Mouse (Mus musculus) liver (tissue): ENCODE results near the gene Itln1.
"Not testable (repeated sequence)": the region's sequence is repeated elsewhere in the genome, so short reads cannot be mapped to it uniquely, and the experiment has no call there.

ENCODE experiments used
- DNase-seq: peaks from one replicate; pipeline ENCODE4 v3.0.0-alpha.2; 2020; ENCODE audit warnings: mixed read lengths

Gene Itln1

DNA sequence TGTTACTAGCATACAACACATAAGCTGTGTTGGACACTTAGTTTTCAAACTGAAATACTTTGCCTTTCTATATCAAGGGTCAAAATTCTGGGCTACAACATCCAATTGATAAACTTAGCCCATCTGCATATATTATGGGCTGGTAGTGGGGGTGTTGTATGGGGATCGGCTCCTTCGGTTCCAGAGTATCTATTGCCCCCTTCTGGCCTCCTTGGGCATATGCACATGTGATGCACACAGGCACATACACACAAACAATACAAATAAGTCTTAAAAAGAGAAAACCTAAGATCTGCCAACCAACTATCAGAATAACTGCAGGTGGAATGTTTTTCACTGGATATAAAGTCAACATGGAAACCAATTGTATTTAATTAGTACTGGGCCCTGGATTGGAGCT is 21.9 kb downstream of the Itln1 start:
- DNase-seq: no peak

DNA sequence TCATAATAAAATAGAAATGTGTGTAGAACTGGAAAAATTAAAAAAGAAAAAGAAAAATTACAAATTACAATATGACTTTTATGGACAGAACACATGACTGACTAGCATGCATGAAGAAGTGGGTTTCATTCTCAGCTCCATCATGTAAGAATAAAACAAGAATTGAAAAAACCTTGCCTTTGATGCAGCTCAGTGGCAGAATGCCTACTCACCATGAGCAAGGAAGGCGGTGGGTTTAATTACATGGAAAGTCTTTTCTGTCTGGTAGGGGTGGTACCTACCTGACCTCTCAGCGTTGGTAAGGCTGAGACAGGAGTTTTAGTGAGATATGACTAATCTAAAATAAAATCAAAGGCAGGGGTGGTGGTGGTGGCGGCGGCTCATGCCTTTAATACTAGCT is 30.5 kb downstream of the Itln1 start:
- DNase-seq: peak; percentile 29

DNA sequence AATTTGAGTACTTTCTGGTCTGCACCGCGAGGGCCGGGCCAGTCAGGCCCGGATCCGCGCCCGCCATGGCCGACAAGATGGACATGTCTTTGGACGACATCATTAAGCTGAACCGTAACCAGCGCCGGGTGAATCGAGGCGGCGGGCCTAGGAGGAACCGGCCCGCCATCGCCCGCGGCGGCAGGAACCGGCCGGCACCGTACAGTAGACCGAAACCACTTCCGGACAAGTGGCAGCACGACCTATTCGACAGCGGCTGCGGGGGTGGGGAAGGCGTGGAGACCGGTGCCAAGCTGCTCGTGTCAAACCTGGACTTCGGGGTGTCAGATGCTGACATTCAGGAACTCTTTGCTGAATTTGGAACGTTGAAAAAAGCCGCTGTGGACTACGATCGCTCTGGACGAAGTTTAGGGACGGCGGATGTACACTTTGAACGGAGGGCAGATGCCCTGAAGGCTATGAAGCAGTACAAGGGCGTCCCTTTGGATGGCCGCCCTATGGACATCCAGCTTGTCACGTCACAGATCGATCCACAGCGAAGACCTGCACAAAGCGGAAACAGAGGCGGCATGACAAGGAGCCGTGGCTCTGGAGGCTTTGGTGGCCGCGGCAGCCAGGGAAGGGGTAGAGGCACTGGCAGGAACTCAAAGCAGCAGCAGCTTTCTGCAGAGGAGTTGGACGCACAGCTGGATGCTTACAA is 31.4 kb downstream of the Itln1 start:
- peak; percentile 68 for DNase-seq

DNA sequence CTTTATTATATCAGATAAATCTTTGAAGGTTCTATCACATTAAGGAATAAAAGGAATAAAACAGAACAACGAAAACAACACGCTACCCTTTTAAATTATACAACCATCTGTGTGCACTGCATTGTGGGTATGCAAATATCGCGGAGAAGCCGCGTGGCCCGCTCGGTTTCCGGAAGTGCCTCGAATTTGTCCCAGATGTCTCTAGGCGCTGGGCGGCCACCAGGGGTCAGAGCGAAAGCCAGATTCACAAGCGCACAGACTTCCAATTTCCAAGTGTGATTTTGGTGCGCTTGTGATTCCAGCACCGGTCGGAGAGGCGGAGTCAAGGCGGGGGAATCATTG is 31.9 kb downstream of the Itln1 start, which contains the start of gene Alyref2:
TSS of gene Alyref2 (plus strand) at position 229 of the 342 bp plus-strand sequence.
- peak; percentile 92 for DNase-seq

DNA sequence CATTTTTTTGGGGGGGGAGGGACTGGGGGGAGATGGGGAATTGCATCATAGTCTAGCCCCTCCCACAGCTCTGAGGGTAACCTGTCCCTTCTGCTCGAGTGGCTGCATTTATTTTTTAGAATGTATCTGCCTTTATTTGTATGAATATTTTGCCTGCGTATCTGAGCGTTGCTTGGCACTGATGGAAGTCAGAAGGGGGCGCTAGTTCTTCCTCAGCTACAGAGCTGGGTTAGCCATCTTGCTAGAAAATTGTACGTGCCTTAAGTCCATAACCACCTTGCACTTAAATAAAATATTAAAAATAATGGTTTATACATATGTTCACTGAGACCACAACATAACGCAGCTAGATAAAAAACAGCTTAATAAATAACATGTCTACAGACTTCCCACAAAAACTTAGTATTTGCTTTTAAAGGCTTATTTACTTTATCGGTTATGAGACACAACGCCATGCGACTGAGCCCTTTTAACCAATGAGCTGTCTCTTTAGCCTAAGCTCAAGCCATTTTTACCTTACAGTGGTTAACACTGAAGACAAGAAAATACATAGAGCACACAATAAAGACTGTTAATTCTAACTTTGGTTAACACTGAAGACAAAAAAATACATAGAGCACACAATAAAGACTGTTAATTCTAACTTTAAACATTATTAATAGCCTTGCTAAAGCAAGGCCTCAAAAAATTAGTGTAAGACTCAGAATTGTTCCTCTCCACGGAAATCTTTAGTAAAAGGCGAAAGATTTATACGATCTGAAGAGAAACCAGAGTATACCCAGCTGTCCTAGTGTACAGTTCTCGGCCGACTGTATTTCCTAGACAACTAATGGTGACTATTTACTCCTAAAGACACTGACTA is 32.5 kb downstream of the Itln1 start:
- DNase-seq: peak; percentile 70

DNA sequence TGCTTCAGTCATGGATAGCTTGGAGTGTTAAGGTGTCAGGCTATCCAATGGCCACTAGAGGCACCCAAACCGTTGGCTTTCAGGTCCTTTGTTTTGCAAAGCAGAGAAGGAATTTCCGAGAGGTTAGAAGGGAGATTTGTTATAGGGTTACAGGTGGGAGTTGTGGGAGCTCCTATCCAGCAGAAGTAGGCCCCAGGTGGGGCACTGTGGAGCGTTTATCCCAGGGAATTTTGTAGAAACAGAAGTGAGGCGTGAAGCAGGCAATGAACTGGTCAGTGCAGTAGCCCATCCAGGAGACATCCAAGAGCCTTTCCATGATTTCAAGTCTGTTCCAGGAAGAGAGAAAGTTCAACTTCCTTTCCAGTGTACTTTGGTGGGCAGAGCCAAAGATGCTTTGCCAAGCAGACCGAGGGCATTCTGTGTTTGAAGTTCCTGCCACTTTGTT is 33.4 kb downstream of the Itln1 start:
- no peak for DNase-seq

DNA sequence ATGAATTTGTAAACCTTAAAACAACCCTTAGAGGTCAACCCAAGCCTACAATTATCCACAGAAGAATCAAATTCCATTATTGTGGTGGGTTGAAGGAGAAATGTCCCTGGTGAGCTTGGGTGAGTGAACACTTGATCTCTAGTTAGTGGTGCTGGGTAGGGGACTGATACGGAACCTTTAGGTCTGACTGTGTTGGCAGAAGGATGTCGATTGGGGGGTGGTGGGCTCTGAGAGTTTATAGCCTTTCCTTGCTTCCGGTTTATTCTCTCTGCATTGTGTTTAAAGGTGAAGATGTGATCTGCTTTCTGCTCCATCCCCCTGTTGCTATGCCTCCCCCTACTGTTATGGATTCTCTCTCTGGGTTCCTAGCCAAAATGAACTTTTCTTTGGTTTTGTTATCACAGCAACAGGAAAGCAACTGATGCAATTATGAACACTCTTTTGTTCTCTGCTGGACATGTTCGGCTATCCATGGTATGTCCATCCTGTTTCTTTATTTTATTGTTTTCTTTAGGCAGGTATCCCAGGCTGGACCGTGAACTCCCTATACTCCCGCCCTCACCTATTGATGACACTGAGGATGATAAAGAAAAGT is 34.0 kb downstream of the Itln1 start:
- DNase-seq: no peak

DNA sequence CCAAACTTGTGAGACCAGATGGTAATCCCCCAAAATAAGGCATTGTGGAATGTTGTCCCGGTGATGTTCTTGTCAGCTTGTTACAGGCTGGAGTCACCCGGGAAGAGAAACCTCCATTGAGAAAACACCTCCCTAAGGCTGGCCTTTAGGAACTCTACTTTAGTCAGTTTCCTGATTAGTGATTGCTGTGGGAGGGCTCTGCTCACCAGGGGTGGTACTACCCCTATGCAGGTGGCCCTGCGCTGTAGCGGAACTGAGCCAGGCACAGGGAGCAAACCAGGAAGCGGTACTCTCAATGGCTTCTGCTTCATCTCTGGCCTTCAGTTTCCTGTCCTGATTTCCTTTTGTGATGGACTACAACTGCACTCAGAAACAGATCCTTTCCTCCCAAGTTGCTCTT is 35.2 kb downstream of the Itln1 start:
- DNase-seq: no peak

DNA sequence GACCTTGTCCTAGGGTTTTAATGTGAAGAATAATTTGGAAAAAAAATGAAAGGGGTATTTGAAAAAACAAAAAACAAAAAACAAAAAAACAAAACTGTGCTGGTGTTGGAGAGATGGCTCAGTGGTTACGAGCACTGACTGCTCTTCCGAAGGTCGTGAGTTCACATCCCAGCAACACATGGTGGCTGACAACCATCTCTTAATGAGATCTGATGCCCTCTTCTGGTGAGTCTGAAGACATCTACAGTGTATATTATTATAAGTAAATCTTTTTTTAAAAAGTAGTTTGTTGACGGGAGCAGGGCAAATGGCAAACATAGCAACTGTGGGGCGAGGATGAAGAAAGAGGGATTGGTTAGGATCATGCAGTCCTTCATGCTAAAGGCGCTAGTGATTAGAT is 39.7 kb downstream of the Itln1 start:
- no peak for DNase-seq

DNA sequence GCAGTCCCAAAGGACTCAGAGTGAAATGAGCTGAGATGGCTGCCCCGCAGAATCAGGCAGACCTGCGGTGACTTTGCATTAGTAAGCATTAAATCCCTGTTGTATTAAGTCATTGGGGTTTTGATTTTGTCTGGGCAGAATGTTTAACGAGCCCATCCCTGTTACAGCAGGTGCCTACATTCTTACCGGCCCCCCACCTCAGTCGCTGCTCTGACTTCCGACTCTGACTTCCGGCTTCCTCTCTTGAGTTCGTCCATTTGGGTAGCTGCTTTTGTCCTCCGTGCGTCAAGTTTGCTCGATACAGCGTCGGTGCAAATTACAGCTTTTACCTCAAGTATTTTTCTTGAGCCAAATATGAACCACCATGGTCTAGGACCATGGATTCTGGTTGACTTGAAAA is 40.9 kb downstream of the Itln1 start:
- no peak for DNase-seq

DNA sequence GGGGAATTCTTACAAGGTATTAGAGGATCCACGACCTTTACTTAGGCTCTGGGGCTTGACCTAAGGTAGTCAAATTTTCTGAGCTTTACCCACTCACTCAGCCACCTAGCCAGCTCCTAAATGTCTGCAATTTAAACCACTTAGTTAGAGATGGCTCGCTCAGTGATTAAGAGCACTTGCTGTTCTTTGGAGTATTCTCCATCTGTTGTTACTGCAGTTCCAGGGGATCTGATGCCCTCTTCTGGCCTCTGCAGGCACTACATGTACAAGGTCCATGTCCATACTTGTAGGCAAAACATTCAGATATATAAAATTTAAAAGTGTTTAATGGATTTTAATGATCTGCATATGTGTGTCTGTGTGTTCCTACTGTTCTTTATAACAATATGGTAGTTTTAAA is 56.1 kb downstream of the Itln1 start:
- DNase-seq: peak; percentile 62

DNA sequence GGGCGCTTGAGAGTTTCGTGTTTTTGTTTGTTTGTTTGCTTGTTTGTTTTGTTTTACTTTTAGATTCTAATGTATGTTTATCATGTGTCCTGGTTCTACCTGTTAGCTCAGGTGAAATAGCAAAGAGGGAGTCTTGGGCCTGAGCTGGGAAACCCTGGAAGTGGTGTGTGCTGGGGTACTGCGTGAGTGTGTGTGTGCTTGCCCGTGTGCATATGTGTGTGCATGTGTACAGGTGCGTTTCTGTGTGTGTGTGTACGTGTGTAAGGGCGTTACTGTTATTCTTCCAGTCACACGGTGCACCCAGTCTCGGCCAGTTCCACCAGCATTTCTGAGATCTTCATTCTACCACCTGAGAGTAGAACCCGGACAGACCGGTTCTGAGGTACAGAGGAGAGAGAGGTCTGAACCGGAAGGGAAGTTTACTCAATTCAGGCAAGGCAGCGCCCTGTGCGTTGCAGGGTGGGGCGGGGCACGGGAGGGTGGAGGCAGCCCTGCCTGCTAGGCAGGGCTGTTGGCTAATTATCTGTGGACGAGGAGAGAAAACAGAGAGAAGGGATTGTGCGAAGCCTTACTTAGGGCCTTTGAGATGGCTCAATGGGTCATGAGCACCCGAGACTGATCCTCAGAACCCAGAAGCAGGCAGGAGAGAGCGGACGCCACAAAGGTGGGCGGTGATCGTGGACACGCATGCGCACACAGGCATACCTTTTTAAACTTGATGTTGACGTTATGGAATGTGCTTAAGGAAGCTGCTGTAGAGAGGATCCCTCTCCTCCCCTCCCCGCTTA is 57.1 kb downstream of the Itln1 start:
- peak; percentile 60 for DNase-seq

DNA sequence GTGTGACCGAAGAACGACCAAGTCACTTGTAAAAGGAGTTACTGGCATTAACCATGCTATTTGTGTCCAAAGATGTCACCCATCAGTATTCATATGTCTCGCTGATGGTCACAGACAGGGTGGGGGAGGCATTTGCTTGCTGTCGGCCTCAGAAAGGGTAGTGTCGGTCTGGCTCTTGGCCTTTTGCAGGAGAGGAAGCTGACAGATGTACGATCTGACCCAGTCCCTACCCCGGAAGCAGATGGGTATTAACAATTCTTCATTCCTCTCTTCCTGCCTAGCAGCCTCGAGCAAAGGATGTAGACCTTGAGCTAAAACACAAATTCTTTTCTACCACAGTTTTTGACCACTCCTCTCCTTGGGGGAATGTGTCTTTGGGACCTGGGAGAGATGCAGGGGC is 58.0 kb downstream of the Itln1 start:
- DNase-seq: no peak

DNA sequence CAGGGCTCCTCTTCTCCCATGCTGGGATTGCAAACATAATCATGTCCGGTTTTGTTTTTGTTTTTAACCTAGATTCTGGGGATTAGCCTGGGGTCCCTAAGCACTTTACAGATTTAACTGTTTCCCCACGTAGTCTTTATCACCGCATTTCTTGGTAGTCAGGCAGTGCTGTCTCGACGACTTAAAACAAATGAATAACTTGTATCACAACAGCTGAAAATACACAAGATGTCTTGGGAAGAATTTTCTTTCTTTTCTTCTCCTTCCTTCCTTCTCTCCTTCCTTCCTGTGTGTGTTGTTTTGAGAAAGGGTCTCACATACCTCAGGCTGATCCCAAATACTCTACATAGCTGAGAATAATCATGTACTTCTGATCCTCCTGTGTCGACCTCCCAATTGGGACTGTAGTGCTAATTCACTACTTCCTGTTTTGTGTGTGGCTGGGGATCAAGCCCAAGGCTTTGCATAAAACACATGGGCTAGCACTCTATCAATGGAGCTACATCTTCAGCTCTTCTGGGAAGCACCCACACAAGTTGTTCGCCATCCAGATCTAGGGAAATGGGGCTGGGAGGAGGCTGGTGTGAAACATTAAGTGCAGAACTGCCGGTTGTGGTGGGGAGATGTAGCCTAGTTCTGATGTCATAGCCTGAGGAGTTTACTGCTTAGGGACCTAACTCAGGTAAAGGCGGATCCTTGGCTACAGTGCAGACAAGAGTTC is 61.0 kb downstream of the Itln1 start:
- no peak for DNase-seq

DNA sequence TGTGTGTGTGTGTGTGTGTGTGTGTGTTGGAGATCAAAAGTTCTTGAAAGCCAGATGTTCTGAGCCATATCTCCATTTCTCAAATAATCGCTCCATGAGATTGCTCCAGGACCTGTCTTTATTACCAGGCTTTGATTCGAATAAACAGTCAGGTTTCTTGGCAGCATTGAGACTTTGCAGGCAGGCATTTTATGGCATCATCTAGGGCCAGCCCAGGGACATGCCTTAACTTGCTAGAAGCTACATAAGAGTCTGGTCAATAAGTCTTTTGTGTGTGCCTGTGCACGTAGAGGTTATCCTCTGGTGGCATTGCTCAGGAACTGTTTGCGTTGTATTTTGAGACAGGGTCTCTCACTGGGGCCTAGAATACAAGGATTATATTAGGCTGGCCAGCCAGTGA is 61.6 kb downstream of the Itln1 start:
- no peak for DNase-seq

DNA sequence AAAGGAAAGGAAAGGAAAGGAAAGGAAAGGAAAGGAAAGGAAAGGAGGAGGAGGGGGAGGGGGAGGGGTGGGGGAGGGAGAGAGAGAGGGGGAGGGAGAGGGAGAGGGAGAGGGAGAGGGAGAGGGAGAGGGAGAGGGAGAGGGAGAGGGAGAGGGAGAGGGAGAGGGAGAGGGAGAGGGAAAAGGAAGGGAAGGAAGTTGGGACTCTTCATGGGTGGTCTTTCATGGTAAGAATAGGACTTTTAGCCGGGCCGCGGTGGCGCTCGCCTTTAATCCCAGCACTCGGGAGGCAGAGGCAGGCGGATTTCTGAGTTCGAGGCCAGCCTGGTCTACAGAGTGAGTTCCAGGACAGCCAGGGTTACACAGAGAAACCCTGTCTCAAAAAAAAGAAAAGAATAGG is 63.2 kb downstream of the Itln1 start:
- not testable (repeated sequence) for DNase-seq

DNA sequence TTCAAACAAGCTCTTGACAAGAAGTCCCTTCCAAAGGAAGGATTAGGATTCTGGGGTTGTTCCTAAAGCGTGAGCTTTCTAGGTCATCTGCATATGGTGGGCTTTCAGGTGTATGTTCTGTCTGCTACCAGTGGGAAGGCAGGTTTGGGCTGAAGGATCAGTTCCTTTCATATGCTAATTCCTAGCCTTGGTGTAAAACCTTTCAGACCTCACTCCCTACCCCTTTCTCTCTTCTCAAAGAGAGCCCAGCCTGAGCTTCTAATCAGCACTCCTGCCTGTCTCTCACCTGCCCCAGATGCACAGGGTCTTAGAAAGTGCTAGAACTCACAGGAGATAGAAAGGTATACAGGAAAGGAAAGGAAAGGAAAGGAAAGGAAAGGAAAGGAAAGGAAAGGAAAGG is 63.6 kb downstream of the Itln1 start:
- DNase-seq: no peak

DNA sequence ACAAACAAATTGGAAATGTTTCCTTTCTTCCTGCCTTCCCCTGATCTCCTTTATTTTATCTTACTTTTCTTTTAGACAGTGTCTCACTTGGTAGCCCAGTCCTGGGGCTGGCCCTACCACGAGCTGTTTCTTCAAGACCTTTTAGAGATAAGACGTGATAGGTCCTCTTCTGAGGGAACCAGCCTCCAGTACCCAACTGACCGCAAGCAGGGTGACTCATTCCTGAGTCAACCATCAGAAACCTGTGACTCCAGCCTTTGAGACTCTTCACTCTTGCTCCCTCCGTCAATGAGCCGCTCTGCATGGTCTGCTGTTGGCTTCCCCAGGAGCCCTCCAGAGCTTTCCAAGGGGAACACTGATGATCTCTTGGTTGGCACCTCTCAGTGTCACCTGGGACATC is 64.2 kb downstream of the Itln1 start:
- no peak for DNase-seq

DNA sequence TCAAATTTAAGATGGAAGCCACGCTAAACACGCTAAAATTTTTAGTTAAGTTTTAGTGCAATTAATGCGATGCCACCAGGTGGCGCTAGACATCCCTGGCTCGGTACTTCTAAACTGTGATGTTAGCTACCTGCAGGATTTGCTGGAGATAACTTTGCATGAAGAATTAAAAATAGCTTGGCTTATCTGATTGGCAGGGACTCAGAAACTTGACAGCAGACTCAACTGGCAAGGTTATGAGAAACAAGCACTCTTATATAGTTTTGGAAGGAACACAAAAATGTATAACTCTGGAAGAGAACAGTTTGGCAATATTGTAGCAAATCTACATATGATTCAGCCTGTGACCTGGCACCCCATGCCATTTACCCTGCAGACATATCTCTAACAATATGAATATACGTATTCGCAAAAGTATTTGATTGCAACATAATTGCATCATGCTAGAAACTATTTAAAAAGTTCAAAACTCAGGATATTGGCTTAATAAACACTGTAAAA is 64.7 kb downstream of the Itln1 start:
- DNase-seq: peak; percentile 54

DNA sequence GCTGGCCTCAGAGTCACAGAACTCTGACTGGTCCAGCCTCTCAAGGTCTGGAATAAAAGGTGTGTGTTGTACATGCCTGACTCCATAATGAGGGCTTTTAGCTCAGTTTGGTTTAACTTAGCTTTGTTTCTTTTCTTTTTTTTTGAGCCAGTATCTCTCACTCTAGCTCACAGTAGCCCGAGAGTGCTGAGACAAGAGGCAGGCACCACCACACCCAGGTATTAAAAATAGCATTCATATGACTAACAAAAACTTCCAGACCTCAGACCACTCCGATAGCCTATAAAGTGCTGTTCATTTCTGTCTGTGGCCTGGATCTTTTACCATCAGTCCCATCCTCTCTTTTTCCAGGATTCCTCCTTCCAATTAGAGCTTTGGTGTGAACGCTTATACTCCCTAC is 65.4 kb downstream of the Itln1 start:
- no peak for DNase-seq
